Mouse (Mus musculus): ENCODE data around the gene Arid4b.

- no peak for TF ChIP-seq POLR2A (IDR thresholded peaks at IDR 0.05; ENCODE audit: insufficient read depth, low read length)
- TF ChIP-seq CTCF (IDR thresholded peaks at IDR 0.05; ENCODE audit: low read depth, low read length) = no peak
- no peak for TF ChIP-seq EP300 (IDR thresholded peaks at IDR 0.05; ENCODE audit: insufficient read depth, low read depth, low read length)
Observed at GRCm38 (mm10) chr13:14068035-14068434, 5.0 kb downstream of the Arid4b start.
